Comparison of ENCODE assay signal across 14 mouse cellular contexts in the genomic region with DNA sequence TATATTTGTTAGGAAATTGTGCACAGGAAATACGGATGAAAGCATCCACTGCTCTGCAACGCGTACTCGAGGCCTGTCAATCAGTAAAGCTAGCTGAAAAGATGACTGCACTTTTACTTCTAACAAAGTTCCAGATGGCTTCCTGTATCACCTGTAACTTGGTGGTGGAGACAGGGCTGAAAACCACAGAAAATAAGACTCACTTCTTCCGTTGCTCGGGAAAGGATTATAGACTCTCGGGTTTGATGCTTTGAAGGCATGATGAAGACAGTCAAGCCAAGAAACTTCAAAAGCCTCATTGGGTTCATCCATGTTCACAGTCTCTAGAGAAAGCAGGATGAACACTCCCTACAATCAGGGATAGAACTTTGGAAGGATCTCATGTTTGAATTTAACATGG.
"Had no signal": no experiment of that assay in that cellular context is flagged by ENCODE, and none has a peak within 500 bp of the region (broad histone marks: within the 10 kb centered on the region; RNA-seq: fewer than 3 reads in every experiment).

No protein-coding gene starts in this region.

- H3K27me3 ChIP-seq: neural tube, embryonic 12.5 days; neural tube, embryonic 13.5 days; neural tube, embryonic 15.5 days; stomach, embryonic 15.5 days had no signal

- H3K4me2 ChIP-seq: neural tube, embryonic 12.5 days; neural tube, embryonic 13.5 days; neural tube, embryonic 15.5 days; stomach, embryonic 15.5 days had no signal

- H3K9me3 ChIP-seq: neural tube, embryonic 12.5 days; neural tube, embryonic 13.5 days; neural tube, embryonic 15.5 days; stomach, embryonic 15.5 days had no signal

- H3K27ac ChIP-seq: neural tube, embryonic 12.5 days; neural tube, embryonic 13.5 days; neural tube, embryonic 15.5 days; stomach, embryonic 15.5 days; stomach, postnatal 0 days had no signal

- DNase-seq: retina, postnatal 1 day; right cerebral cortex, adult 18-20 months; right cerebral cortex, postnatal 14 days; right cerebral cortex, postnatal 25 days; right cerebral cortex, postnatal 4 days; spleen, adult 18-20 months; thymus, adult 18-20 months; thymus, postnatal 4 days had no signal

- H3K4me3 ChIP-seq: myocyte; neural tube, embryonic 12.5 days; neural tube, embryonic 13.5 days; neural tube, embryonic 15.5 days; stomach, embryonic 15.5 days had no signal

- H3K4me1 ChIP-seq: neural tube, embryonic 12.5 days; stomach, embryonic 15.5 days had no signal

- H3K36me3 ChIP-seq: neural tube, embryonic 12.5 days; neural tube, embryonic 13.5 days; neural tube, embryonic 15.5 days; stomach, embryonic 15.5 days had no signal

- H3K9ac ChIP-seq: neural tube, embryonic 12.5 days; neural tube, embryonic 13.5 days; neural tube, embryonic 15.5 days; stomach, embryonic 15.5 days had no signal
